Mouse (Mus musculus) hindbrain, embryonic 14.5 days (tissue): ENCODE data around the gene Gm20479. TPM values are rescaled to one million over a fixed set of nuclear protein-coding genes. Genes with fewer than 3 reads are reported as not detected.
A peak's percentile ranks its signal among the peaks of the same experiment; 100 is the strongest.

Experiments used
- ATAC-seq: fragments of 200-750 bp; cut with Nextera tagmentation; 2 replicates; pipeline ENCODE4 v1.8.0; 2017; ENCODE audit warnings: moderate number of reproducible peaks, mild to moderate bottlenecking, moderate TSS enrichment, moderate library complexity; ENCODE audit not compliant: low FRiP score
- DNase-seq: peaks from one replicate; pipeline ENCODE4 v3.0.0-alpha.2; 2015; ENCODE audit warnings: low spot score
- H3K27ac ChIP-seq: fragments of 300-500 bp; sonication (generic); 2 replicates; pipeline ENCODE4 v1.5.1; 2014; ENCODE audit warnings: mild to moderate bottlenecking, moderate library complexity
- H3K27me3 ChIP-seq: fragments of 300-500 bp; sonication (generic); 2 replicates; pipeline ENCODE4 v1.6.1; 2014; ENCODE audit warnings: mild to moderate bottlenecking, low read length, mixed read lengths; ENCODE audit not compliant: control insufficient read depth, insufficient read depth
- H3K36me3 ChIP-seq: fragments of 300-500 bp; sonication (generic); replicated peaks from 2 replicates; pipeline ENCODE4 v1.6.1; 2014; ENCODE audit not compliant: control insufficient read depth, insufficient read depth
- H3K4me1 ChIP-seq: fragments of 300-500 bp; sonication (generic); replicated peaks from 2 replicates; pipeline ENCODE4 v1.6.1; 2014; ENCODE audit warnings: antibody characterized with exemption, low read length, mixed read lengths; ENCODE audit not compliant: control insufficient read depth, insufficient read depth
- H3K4me2 ChIP-seq: fragments of 300-500 bp; sonication (generic); replicated peaks from 2 replicates; pipeline ENCODE4 v1.6.1; 2014; ENCODE audit warnings: mild to moderate bottlenecking, moderate library complexity
- H3K4me3 ChIP-seq: fragments of 300-500 bp; sonication (generic); replicated peaks from 2 replicates; pipeline ENCODE4 v1.5.1; 2014; ENCODE audit warnings: mild to moderate bottlenecking, low read length
- H3K9ac ChIP-seq: fragments of 300-500 bp; sonication (generic); 2 replicates; pipeline ENCODE4 v1.6.1; 2014
- H3K9me3 ChIP-seq: fragments of 300-500 bp; sonication (generic); 2 replicates; pipeline ENCODE4 v1.6.1; 2016; ENCODE audit warnings: low read length; ENCODE audit not compliant: control insufficient read depth
- WGBS: fragments of 180-500 bp; shearing (Covaris S2); extraction: QIAGEN DNeasy Blood & Tissue Kit; methylation state at CpG from one replicate; pipeline ENCODE4 v1.1.7; 2014; 5-methylcytosine and 5-hydroxymethylcytosine counted together
- polyA plus RNA-seq: library from polyadenylated mRNA; unstranded; fragments of >200 nt; fragmentation: Nextera tagmentation; extraction: Ambion mirVana; gene quantifications from 2 replicates; pipeline ENCODE4 v1.2.1, GENCODE M21; 2014

The Gm20479 gene
- polyA plus RNA-seq, 1 experiment from 2014 or later = not detected

DNA sequence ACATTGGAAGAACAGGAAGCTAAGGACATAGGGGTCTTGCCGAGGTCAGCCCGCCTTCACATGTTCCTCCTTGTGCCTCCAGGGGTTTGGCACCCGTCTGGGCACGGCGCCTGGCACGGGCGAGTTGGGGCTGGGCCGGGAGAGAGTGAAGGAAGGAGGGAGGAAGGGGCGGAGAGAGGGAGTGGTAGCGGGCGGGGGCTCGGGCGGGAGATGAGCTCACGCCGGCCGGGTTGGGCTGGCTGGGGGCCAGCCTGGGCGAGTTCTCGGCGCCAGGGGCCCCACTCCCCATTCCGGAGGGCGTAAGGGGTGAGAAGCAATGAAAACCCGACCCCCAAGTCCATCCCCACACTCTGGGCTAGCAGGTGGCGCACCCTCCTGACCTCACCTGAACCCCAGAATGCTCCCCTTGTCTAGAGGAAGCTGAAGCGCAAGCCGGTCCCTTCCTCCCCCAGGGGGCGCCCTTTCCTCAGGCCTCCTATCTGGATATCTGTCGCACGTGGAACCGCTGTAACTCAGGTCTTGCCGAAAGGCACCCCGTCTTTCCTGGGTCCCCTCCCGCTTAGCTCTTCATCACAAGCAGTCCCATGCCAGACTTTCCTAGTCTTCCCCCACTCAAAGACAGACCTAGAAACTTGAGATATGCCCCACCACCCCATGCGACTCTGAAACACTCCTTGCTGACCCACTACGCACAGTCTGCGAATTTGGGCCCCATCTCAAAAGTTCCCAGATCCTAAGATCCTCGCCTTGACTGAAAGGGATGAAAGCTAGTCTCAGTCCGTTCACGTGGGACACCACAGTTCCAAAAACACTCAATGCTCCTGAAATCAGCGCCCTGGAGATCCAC lies 24.6 kb downstream of the Gm20479 start:
- WGBS = under 1% methylated on average over 39 of the region's 39 CpGs
- no peaks in the 10 kb centered on the region for H3K36me3 ChIP-seq
- H3K27me3 ChIP-seq = peaks cover 97% of the 10 kb centered on the region
- ATAC-seq = no peak
- no peak overlapping the region for H3K27ac ChIP-seq
- peak overlapping the region; percentile 43 for H3K4me3 ChIP-seq
- H3K4me2 ChIP-seq = peak overlapping the region; percentile 84
- H3K9ac ChIP-seq = peak overlapping the region; percentile 57; the same call in 1 of the 2 replicates
- H3K4me1 ChIP-seq = peaks cover 19% of the 10 kb centered on the region
- peak; percentile 76 for DNase-seq
- no peaks in the 10 kb centered on the region for H3K9me3 ChIP-seq

GRCm38 (mm10) chr7:27331854-27332253 lies 25.4 kb downstream of the Gm20479 start:
- ATAC-seq (no peak), DNase-seq (no peak)
- Histone ChIP-seq H3K4me3 (no peak overlapping the region; the same call in 1 of the 2 replicates), H3K9me3 (no peaks in the 10 kb centered on the region), H3K4me2 (peak overlapping the region; percentile 84), H3K27ac (no peak overlapping the region), H3K27me3 (peaks cover 97% of the 10 kb centered on the region), H3K4me1 (peaks cover 15% of the 10 kb centered on the region), H3K9ac (no peak overlapping the region), H3K36me3 (no peaks in the 10 kb centered on the region)
- 7% methylated on average over 8 of the region's 8 CpGs for WGBS

DNA sequence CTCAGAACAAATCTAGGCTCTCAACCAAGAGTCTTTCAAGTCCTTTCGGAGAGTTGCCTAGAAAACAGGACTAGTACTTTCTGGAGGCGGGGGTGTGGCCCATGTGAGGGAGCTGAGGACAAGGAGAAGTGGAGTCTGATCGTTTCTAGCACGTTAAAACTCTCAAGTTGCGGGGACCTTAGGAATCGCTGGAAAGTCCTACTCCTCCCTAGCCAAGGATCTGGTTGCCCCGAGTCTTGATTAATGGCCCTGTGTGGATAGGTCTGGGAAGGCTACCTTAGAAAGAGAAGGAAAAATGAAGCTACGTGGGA lies 25.7 kb downstream of the Gm20479 start:
- Histone ChIP-seq H3K9me3 (no peaks in the 10 kb centered on the region), H3K27me3 (peaks cover 97% of the 10 kb centered on the region), H3K9ac (no peak overlapping the region), H3K27ac (no peak overlapping the region), H3K4me2 (0 out of 2 replicates have a peak overlapping the region, but pooled peaks have one; percentile 53), H3K4me1 (peaks cover 15% of the 10 kb centered on the region), H3K4me3 (peak overlapping the region; percentile 30; the same call in 1 of the 2 replicates), H3K36me3 (no peaks in the 10 kb centered on the region)
- 3% methylated on average over 8 of the region's 8 CpGs for WGBS
- no peak for DNase-seq
- no peak for ATAC-seq

DNA sequence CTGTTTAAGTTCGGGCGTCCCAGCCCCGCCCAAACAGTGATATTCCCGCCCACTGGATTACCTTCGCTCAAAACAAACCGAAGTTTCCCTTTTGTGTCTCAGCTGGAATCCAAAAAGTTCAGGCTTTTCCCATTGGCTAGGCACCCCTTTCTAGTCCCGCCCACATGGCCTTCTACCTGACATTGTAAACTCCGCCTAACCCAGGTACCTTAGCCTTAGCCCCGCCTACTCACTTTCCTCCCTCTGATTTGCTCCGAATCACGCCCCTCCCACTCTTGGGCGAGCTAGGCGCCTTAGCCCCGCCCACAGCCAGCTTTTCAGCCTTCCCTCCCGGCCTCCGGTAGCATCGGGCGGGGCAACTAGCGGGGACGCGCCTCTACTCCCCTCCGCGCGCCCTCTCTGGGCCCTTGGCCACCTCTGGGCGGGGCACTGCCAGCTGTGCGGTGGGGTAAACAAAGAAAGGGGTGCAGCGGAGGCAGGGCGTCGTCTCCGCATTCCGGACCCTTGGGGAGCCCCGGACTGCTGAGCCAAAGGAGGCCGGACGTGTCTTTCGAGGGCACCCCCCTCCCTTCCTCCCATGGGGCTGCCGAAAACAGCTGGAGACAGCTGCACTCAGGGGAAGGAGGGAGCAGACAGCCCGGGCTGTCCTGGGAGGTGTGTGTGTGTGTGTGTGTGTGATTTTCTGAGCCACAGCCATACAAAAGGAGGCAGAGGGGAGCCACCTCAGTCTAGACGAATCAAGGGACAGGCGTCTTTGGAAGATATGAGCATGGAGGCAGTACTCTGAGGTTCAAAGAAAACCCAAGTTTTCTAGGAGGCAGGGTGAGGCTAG lies 26.3 kb downstream of the Gm20479 start:
- 0 out of 2 replicates have a peak overlapping the region, but pooled peaks have one; percentile 17 for H3K9ac ChIP-seq
- no peaks in the 10 kb centered on the region for H3K36me3 ChIP-seq
- ATAC-seq (no peak), DNase-seq (peak; percentile 42)
- H3K9me3 ChIP-seq = no peaks in the 10 kb centered on the region
- no peak overlapping the region for H3K27ac ChIP-seq
- peak overlapping the region; percentile 30 for H3K4me3 ChIP-seq
- peaks cover 97% of the 10 kb centered on the region for H3K27me3 ChIP-seq
- H3K4me2 ChIP-seq = peak overlapping the region; percentile 53
- peaks cover 15% of the 10 kb centered on the region for H3K4me1 ChIP-seq
- under 1% methylated on average over 39 of the region's 39 CpGs for WGBS

DNA sequence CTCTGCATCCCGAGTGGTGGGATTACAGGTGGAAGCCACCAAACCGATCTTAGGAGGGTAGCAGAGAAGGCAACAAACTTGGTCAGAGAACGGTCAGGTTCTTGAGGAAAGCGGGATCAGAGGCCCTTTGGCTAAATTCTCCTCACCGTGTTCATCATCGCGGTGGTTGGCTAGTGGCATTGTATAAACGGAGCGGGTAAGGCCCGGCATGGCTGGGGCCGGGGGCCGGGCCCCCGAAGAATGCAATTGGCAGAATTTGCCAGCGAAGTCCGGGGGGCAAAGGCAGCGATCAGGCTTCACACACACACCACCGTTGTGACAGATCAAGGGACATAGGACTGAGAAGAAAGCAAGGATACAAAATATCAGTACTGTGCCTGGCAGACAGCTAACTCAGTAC lies 27.2 kb downstream of the Gm20479 start:
- H3K4me3 ChIP-seq = 0 out of 2 replicates have a peak overlapping the region, but pooled peaks have one; percentile 30
- H3K4me1 ChIP-seq = peaks cover 15% of the 10 kb centered on the region
- H3K4me2 ChIP-seq = no peak overlapping the region
- peaks cover 98% of the 10 kb centered on the region for H3K27me3 ChIP-seq
- H3K9ac ChIP-seq = no peak overlapping the region
- no peaks in the 10 kb centered on the region for H3K36me3 ChIP-seq
- H3K9me3 ChIP-seq = no peaks in the 10 kb centered on the region
- no peak for DNase-seq
- no peak overlapping the region for H3K27ac ChIP-seq
- WGBS = 26% methylated on average over 17 of the region's 17 CpGs
- ATAC-seq = no peak

DNA sequence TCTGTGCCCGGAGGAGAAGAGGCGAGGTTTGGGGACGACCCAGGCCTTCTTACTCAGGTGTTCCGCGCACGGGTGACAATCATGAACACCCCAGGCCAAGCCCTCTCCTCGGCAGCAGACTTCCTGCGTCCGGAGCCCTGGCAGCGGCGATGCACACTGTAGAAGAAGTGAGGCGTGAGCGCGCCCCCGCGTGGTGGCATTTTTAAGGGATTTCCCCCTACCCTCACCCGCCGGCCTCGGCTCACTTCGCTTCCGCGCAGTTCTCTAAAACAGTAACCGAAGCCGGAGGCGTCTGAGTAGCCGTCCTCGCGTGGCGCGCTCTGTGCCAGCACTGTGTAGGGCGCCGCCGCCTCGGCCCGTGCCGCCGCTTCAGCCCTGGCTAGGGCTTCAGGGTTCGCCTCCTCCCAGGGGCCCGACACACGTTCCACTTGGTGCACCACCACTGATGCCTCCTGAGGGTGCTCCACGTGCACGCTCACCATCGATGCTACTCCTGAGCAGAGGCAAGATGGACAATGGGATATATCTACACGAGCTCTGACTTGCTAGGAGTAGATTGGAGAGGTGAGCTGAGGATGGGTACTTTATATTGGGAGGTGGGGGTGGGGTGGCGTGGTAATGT lies 27.8 kb downstream of the Gm20479 start:
- ATAC-seq = peak; percentile 9; the same call in 1 of the 2 replicates
- Histone ChIP-seq H3K27ac (no peak overlapping the region), H3K4me2 (peak overlapping the region; percentile 32), H3K4me1 (peaks cover 15% of the 10 kb centered on the region), H3K27me3 (peaks cover 98% of the 10 kb centered on the region), H3K9ac (no peak overlapping the region; the same call in 1 of the 2 replicates), H3K9me3 (no peaks in the 10 kb centered on the region), H3K4me3 (peak overlapping the region; percentile 5), H3K36me3 (no peaks in the 10 kb centered on the region)
- DNase-seq = peak; percentile 78
- 4% methylated on average over 45 of the region's 45 CpGs for WGBS

GRCm38 (mm10) chr7:27328648-27329047 lies 28.6 kb downstream of the Gm20479 start:
- no peak for DNase-seq
- ATAC-seq = no peak
- Histone ChIP-seq H3K4me1 (peaks cover 9% of the 10 kb centered on the region), H3K27ac (no peak overlapping the region), H3K9ac (no peak overlapping the region), H3K36me3 (no peaks in the 10 kb centered on the region), H3K4me3 (no peak overlapping the region), H3K27me3 (peaks cover 98% of the 10 kb centered on the region), H3K9me3 (no peaks in the 10 kb centered on the region), H3K4me2 (no peak overlapping the region)
- WGBS = 41% methylated on average over 16 of the region's 16 CpGs

- Histone ChIP-seq H3K4me1 (0 out of 2 replicates have a peak, but pooled peaks cover 7% of the 10 kb centered on the region), H3K9me3 (no peaks in the 10 kb centered on the region), H3K36me3 (no peaks in the 10 kb centered on the region), H3K27ac (no peak overlapping the region), H3K4me3 (no peak overlapping the region), H3K9ac (no peak overlapping the region), H3K4me2 (no peak overlapping the region), H3K27me3 (peaks cover 95% of the 10 kb centered on the region)
- 88% methylated on average over 11 of the region's 11 CpGs for WGBS
- ATAC-seq (no peak), DNase-seq (no peak)
These were observed 29.1 kb downstream of the Gm20479 start for GRCm38 (mm10) chr7:27328161-27328560.

- WGBS = 88% methylated on average over 8 of the region's 8 CpGs
- no peak for ATAC-seq
These were observed 29.7 kb downstream of the Gm20479 start for GRCm38 (mm10) chr7:27327500-27327899.

More at GRCm38 (mm10) chr7:27327500-27327899, 29.7 kb downstream of the Gm20479 start:
- Histone ChIP-seq H3K27me3 (peaks cover 95% of the 10 kb centered on the region), H3K9me3 (no peaks in the 10 kb centered on the region), H3K4me3 (no peak overlapping the region), H3K36me3 (no peaks in the 10 kb centered on the region), H3K4me2 (no peak overlapping the region), H3K27ac (no peak overlapping the region), H3K9ac (no peak overlapping the region), H3K4me1 (0 out of 2 replicates have a peak, but pooled peaks cover 7% of the 10 kb centered on the region)
- DNase-seq = no peak
